In the genomic region with DNA sequence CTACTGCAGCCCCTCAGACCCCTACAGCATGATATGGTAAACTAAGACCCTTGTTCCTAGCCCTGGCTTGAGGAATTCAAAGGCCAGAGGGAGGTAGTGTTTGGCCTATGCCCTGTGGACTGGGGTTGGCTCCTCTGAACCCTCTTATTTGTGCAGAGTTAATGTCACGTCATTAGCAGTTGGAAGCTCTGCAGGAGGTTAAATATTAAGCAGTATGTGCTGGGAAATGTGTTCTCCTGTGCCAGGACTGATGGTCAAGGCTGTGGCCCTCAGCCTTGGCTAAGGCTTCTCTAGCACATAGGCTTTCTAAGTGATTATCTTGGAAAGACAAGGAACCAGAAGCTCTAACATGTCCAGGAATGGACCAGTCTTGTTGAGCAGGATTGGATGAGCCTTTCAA, we compare ENCODE assay signal across 22 mouse cellular contexts. TPM values are rescaled to one million over a fixed set of nuclear protein-coding genes. Genes with fewer than 3 reads are reported as not detected.
A peak's percentile ranks its signal among the peaks of the same experiment; 100 is the strongest.
DNase-seq lines count a peak whose midpoint lies in the region; ATAC-seq and TF ChIP-seq lines count a peak whose summit lies in the region.
"Had no signal": no experiment of that assay in that cellular context is flagged by ENCODE, and none has a peak within 500 bp of the region (broad histone marks: within the 10 kb centered on the region; RNA-seq: fewer than 3 reads in every experiment).

No protein-coding gene starts in this region.

- no peaks in the 10 kb centered on the region for H3K4me1 ChIP-seq in kidney, embryonic 14.5 days (ENCODE audit: control insufficient read depth, insufficient read depth, low read length)
- H3K4me1 ChIP-seq in kidney, postnatal 0 days (replicated peaks; ENCODE audit: insufficient read depth, low read length), result peaks cover 5% of the 10 kb centered on the region; the same call in 1 of the 2 replicates
- H3K4me1 ChIP-seq in liver, embryonic 13.5 days (replicated peaks), result peaks cover 6% of the 10 kb centered on the region; the same call in 1 of the 2 replicates
- H3K4me1 ChIP-seq: forebrain, embryonic 15.5 days; megakaryocyte, embryonic 14.5 days; midbrain, embryonic 15.5 days had no signal

- no peaks in the 10 kb centered on the region for H3K9me3 ChIP-seq in kidney, embryonic 14.5 days (ENCODE audit: control insufficient read depth, low read length)
- no peaks in the 10 kb centered on the region for H3K9me3 ChIP-seq in kidney, postnatal 0 days (replicated peaks; ENCODE audit: low read length)
- H3K9me3 ChIP-seq in liver, embryonic 13.5 days (replicated peaks), result no peaks in the 10 kb centered on the region
- H3K9me3 ChIP-seq: forebrain, embryonic 15.5 days; megakaryocyte, embryonic 14.5 days; midbrain, embryonic 15.5 days; neural tube, embryonic 15.5 days had no signal

- H3K4me3 ChIP-seq in kidney, embryonic 14.5 days (ENCODE audit: low read length), result no peak overlapping the region
- no peak overlapping the region for H3K4me3 ChIP-seq in kidney, postnatal 0 days (replicated peaks; ENCODE audit: low read depth, low read length)
- H3K4me3 ChIP-seq in liver, embryonic 13.5 days (replicated peaks), result no peak overlapping the region
- H3K4me3 ChIP-seq: forebrain, embryonic 15.5 days; megakaryocyte, embryonic 14.5 days; midbrain, embryonic 15.5 days; neural tube, embryonic 15.5 days had no signal

- no peak for ATAC-seq in kidney, embryonic 14.5 days (ENCODE audit: low FRiP score, low TSS enrichment)
- ATAC-seq in kidney, postnatal 0 days (replicated peaks; ENCODE audit: low FRiP score, low read depth), result no peak
- peak; percentile 59; the same call in 1 of the 2 replicates for ATAC-seq in liver, embryonic 13.5 days (ENCODE audit: low read depth)
- ATAC-seq in megakaryocyte progenitor cell, adult 5-6 weeks (replicated peaks; ENCODE audit: poor library complexity), result no peak
- ATAC-seq: CD4-positive, CD25-positive, alpha-beta regulatory T cell, adult 4 months; forebrain, embryonic 15.5 days; midbrain, embryonic 15.5 days; Patski had no signal

- H3K27me3 ChIP-seq in kidney, embryonic 14.5 days (ENCODE audit: control insufficient read depth, insufficient read depth, low read length), result 0 out of 2 replicates have a peak, but pooled peaks cover 3% of the 10 kb centered on the region
- no peaks in the 10 kb centered on the region for H3K27me3 ChIP-seq in kidney, postnatal 0 days (ENCODE audit: insufficient read depth, low read length)
- no peaks in the 10 kb centered on the region for H3K27me3 ChIP-seq in liver, embryonic 13.5 days
- H3K27me3 ChIP-seq: forebrain, embryonic 15.5 days; midbrain, embryonic 15.5 days; neural tube, embryonic 15.5 days; Patski had no signal

- H3K27ac ChIP-seq in kidney, embryonic 14.5 days (ENCODE audit: low read depth, low read length), result no peak overlapping the region
- peak overlapping the region; percentile 13; the same call in 1 of the 2 replicates for H3K27ac ChIP-seq in kidney, postnatal 0 days
- H3K27ac ChIP-seq in liver, embryonic 13.5 days, result peak overlapping the region; percentile 76
- H3K27ac ChIP-seq: forebrain, embryonic 15.5 days; midbrain, embryonic 15.5 days; neural tube, embryonic 15.5 days had no signal

- TF ChIP-seq CTCF in kidney, postnatal 0 days (IDR thresholded peaks at IDR 0.05; ENCODE audit: low read depth), result no peak

- peak; percentile 69 for DNase-seq in kidney, adult 18-20 months
- DNase-seq in kidney, postnatal 0 days (ENCODE audit: low spot score), result no peak
- no peak for DNase-seq in liver, embryonic 13.5 days
- DNase-seq in yolk sac, embryonic 10.5 days (ENCODE audit: low spot score), result peak; percentile 52
- DNase-seq in left cerebral cortex, postnatal 14 days (ENCODE audit: low spot score in 2 of 2), result no peak
- no peak for DNase-seq in retina, embryonic 14.5 days (ENCODE audit: low spot score)
- DNase-seq: adrenal gland, adult 8-10 months; cerebellum, postnatal 10 days; embryo, embryonic 11 days; heart, postnatal 10 days; left cerebral cortex, postnatal 4 days; lung, adult 18-20 months; lung, postnatal 14 days; thymus, postnatal 25 days had no signal

- intact Hi-C loops in left cerebral cortex, postnatal 14 days (cut with DNase I), result no loop called here

- no peak overlapping the region for H3K4me2 ChIP-seq in kidney, embryonic 14.5 days (replicated peaks; ENCODE audit: low read depth, low read length)
- H3K4me2 ChIP-seq in kidney, postnatal 0 days (ENCODE audit: low read length), result no peak overlapping the region
- H3K4me2 ChIP-seq in liver, embryonic 13.5 days, result no peak overlapping the region
- H3K4me2 ChIP-seq: forebrain, embryonic 15.5 days; midbrain, embryonic 15.5 days; neural tube, embryonic 15.5 days had no signal

- no peak overlapping the region for H3K9ac ChIP-seq in kidney, embryonic 14.5 days (ENCODE audit: low read depth, low read length)
- no peak overlapping the region for H3K9ac ChIP-seq in kidney, postnatal 0 days (ENCODE audit: low read depth, low read length)
- no peak overlapping the region for H3K9ac ChIP-seq in liver, embryonic 13.5 days
- H3K9ac ChIP-seq: forebrain, embryonic 15.5 days; midbrain, embryonic 15.5 days; neural tube, embryonic 15.5 days had no signal

- H3K36me3 ChIP-seq in kidney, embryonic 14.5 days (ENCODE audit: control insufficient read depth, insufficient read depth, low read length), result no peaks in the 10 kb centered on the region
- H3K36me3 ChIP-seq in kidney, postnatal 0 days (ENCODE audit: insufficient read depth, low read length), result no peaks in the 10 kb centered on the region
- no peaks in the 10 kb centered on the region for H3K36me3 ChIP-seq in liver, embryonic 13.5 days
- H3K36me3 ChIP-seq: forebrain, embryonic 15.5 days; midbrain, embryonic 15.5 days; neural tube, embryonic 15.5 days had no signal

- 39% methylated on average over 1 of the region's 1 CpGs for WGBS in kidney, embryonic 14.5 days
- 35% methylated on average over 1 of the region's 1 CpGs for WGBS in kidney, postnatal 0 days
- 41% methylated on average over 1 of the region's 1 CpGs for WGBS in liver, embryonic 13.5 days (ENCODE audit: insufficient replicate concordance)

RNA-seq across cellular contexts. Expression of a gene that starts 49.6 kb away (rescaled TPM):
- polyA plus RNA-seq in kidney, embryonic 14.5 days (2014; fragmentation: Nextera tagmentation; extraction: Ambion mirVana), result 5.9 and 6.2 TPM in 2 replicates
- 9.4 and 9.6 TPM in 2 replicates for polyA plus RNA-seq in kidney, postnatal 0 days (2015; fragmentation: Nextera tagmentation; extraction: Ambion mirVana)
- 3.5 and 3.7 TPM in 2 replicates for polyA plus RNA-seq in liver, embryonic 13.5 days (2015; fragmentation: Nextera tagmentation; extraction: Ambion mirVana)
- total RNA-seq in left cerebral cortex, postnatal 14 days (2021), result 10 to 100 TPM; 15.6 to 16.2 TPM
- 1.1 and 1.2 TPM in 2 replicates for total RNA-seq in megakaryocyte progenitor cell, adult 5-6 weeks (2015)
- 1.9 and 2.5 TPM in 2 replicates for total RNA-seq in megakaryocyte progenitor cell, adult 5-6 weeks (2017)

Comparison
In these comparisons a context has a peak if more than half of its experiments do, and no peak if none do; other contexts are left out.
1. DNase-seq: peak in kidney, adult 18-20 months (single experiment) and yolk sac, embryonic 10.5 days (single experiment); none in kidney, postnatal 0 days (single experiment), liver, embryonic 13.5 days (single experiment), left cerebral cortex, postnatal 14 days (0 of 2) and retina, embryonic 14.5 days (single experiment).